Mouse (Mus musculus) liver, embryonic 13.5 days (tissue): Measurements from ENCODE around the gene Dnah2. TPM values are rescaled to one million over a fixed set of nuclear protein-coding genes. Genes with fewer than 3 reads are reported as not detected.

Experiments used
- ATAC-seq: fragments of 200-750 bp; cut with Nextera tagmentation; 2 replicates; pipeline ENCODE4 v1.8.0; 2017; ENCODE audit warnings: low read depth, mild to moderate bottlenecking, moderate number of reproducible peaks, moderate library complexity
- DNase-seq: peaks from one replicate; pipeline ENCODE4 v3.0.0; 2022
- H3K27ac ChIP-seq: fragments of 300-500 bp; sonication (generic); 2 replicates; pipeline ENCODE4 v1.5.1; 2015; ENCODE audit warnings: moderate library complexity, mild to moderate bottlenecking, inconsistent platforms
- H3K27me3 ChIP-seq: fragments of 300-500 bp; sonication (generic); 2 replicates; pipeline ENCODE4 v1.6.1; 2015; ENCODE audit warnings: mild to moderate bottlenecking, inconsistent platforms
- H3K36me3 ChIP-seq: fragments of 300-500 bp; sonication (generic); 2 replicates; pipeline ENCODE4 v1.6.1; 2015; ENCODE audit warnings: mild to moderate bottlenecking, inconsistent platforms
- H3K4me1 ChIP-seq: fragments of 300-500 bp; sonication (generic); replicated peaks from 2 replicates; pipeline ENCODE4 v1.6.1; 2015; ENCODE audit warnings: inconsistent platforms
- H3K4me2 ChIP-seq: fragments of 300-500 bp; sonication (generic); 2 replicates; pipeline ENCODE4 v1.6.1; 2015; ENCODE audit warnings: inconsistent platforms, mild to moderate bottlenecking, moderate library complexity
- H3K4me3 ChIP-seq: fragments of 300-500 bp; sonication (generic); replicated peaks from 2 replicates; pipeline ENCODE4 v1.5.1; 2015; ENCODE audit warnings: mild to moderate bottlenecking, inconsistent platforms
- H3K9ac ChIP-seq: fragments of 300-500 bp; sonication (generic); 2 replicates; pipeline ENCODE4 v1.6.1; 2015; ENCODE audit warnings: mild to moderate bottlenecking, inconsistent platforms
- H3K9me3 ChIP-seq: fragments of 300-500 bp; sonication (generic); replicated peaks from 2 replicates; pipeline ENCODE4 v1.6.1; 2016; ENCODE audit warnings: inconsistent platforms
- WGBS: fragments of 180-500 bp; shearing (Covaris S2); methylation state at CpG from one replicate; pipeline ENCODE4 v1.1.7; 2015; ENCODE audit not compliant: insufficient replicate concordance; 5-methylcytosine and 5-hydroxymethylcytosine counted together
- microRNA-seq: library from miRNA; unstranded; fragments of <30 nt; microRNA quantifications from one replicate; pipeline ENCODE4, GENCODE M21; 2016
- polyA plus RNA-seq: library from polyadenylated mRNA; unstranded; fragments of >200 nt; fragmentation: Nextera tagmentation; extraction: Ambion mirVana; gene quantifications from 2 replicates; pipeline ENCODE4 v1.2.1, GENCODE M21; 2015

Dnah2 gene
- polyA plus RNA-seq, 1 experiment from 2014 or later: 0.12 TPM

DNA sequence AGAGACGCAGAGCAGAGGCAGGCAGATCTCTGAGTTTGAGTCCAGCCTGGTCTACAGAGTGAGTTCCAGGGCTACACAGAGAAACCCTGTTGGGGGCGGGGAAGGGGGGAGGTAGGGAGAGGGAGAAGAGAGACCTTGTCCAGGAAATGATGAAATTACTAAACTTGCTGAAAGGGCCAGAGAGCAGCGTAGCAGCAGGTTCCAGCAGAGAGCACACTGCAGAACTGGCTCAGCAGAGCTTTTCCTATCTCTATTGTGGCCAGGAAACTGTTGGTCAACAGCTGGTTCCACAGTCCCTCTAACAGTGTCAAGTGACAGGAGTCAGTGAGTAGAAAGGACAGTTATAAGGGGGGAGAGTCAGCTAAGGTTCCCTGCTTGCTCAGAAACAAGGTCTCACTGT is 169.3 kb downstream of the Dnah2 start:
- Histone ChIP-seq H3K9ac (no peak overlapping the region), H3K4me3 (no peak overlapping the region), H3K27me3 (no peaks in the 10 kb centered on the region), H3K36me3 (no peaks in the 10 kb centered on the region), H3K4me1 (peaks cover 29% of the 10 kb centered on the region), H3K27ac (peak overlapping the region; percentile 36; the same call in 1 of the 2 replicates), H3K9me3 (no peaks in the 10 kb centered on the region), H3K4me2 (no peak overlapping the region)
- DNase-seq (no peak), ATAC-seq (peak; percentile 55; the same call in 1 of the 2 replicates)
- WGBS: 37% methylated on average over 3 of the region's 3 CpGs

GRCm38 (mm10) chr11:69377766-69378165 is 171.1 kb downstream of the Dnah2 start:
- peaks cover 47% of the 10 kb centered on the region for H3K4me1 ChIP-seq
- WGBS: 63% methylated on average over 3 of the region's 3 CpGs
- H3K9ac ChIP-seq: no peak overlapping the region
- no peak overlapping the region; the same call in 1 of the 2 replicates for H3K4me2 ChIP-seq
- DNase-seq (no peak), ATAC-seq (no peak)
- no peaks in the 10 kb centered on the region for H3K27me3 ChIP-seq
- H3K36me3 ChIP-seq: no peaks in the 10 kb centered on the region
- H3K4me3 ChIP-seq: no peak overlapping the region
- H3K27ac ChIP-seq: peak overlapping the region; percentile 31
- H3K9me3 ChIP-seq: no peaks in the 10 kb centered on the region

GRCm38 (mm10) chr11:69375646-69376045 is 173.3 kb downstream of the Dnah2 start:
- H3K27me3 ChIP-seq: peaks cover 11% of the 10 kb centered on the region; the same call in 1 of the 2 replicates
- WGBS: 74% methylated on average over 4 of the region's 4 CpGs
- no peak overlapping the region for H3K4me3 ChIP-seq
- no peak overlapping the region for H3K9ac ChIP-seq
- no peak overlapping the region for H3K4me2 ChIP-seq
- ATAC-seq (no peak), DNase-seq (no peak)
- no peak overlapping the region for H3K27ac ChIP-seq
- peaks cover 68% of the 10 kb centered on the region for H3K4me1 ChIP-seq
- no peaks in the 10 kb centered on the region for H3K9me3 ChIP-seq
- no peaks in the 10 kb centered on the region for H3K36me3 ChIP-seq

- H3K9me3 ChIP-seq: no peaks in the 10 kb centered on the region
- H3K4me2 ChIP-seq: peak overlapping the region; percentile 69
- DNase-seq: peak; percentile 72
- H3K27me3 ChIP-seq: peaks cover 28% of the 10 kb centered on the region
- peak overlapping the region; percentile 47 for H3K4me3 ChIP-seq
- H3K9ac ChIP-seq: peak overlapping the region; percentile 70
- peak overlapping the region; percentile 91 for H3K27ac ChIP-seq
- ATAC-seq: peak; percentile 98
- WGBS: 59% methylated on average over 16 of the region's 16 CpGs
- no peaks in the 10 kb centered on the region for H3K36me3 ChIP-seq
- peaks cover 72% of the 10 kb centered on the region for H3K4me1 ChIP-seq
These were observed 175.5 kb downstream of the Dnah2 start for GRCm38 (mm10) chr11:69373223-69373965.

GRCm38 (mm10) chr11:69372780-69373170 is 176.1 kb downstream of the Dnah2 start:
- H3K4me1 ChIP-seq: peaks cover 78% of the 10 kb centered on the region
- DNase-seq (no peak), ATAC-seq (no peak)
- 48% methylated on average over 3 of the region's 3 CpGs for WGBS
- peak overlapping the region; percentile 91 for H3K27ac ChIP-seq
- no peaks in the 10 kb centered on the region for H3K36me3 ChIP-seq
- peak overlapping the region; percentile 70; the same call in 1 of the 2 replicates for H3K9ac ChIP-seq
- peaks cover 34% of the 10 kb centered on the region for H3K27me3 ChIP-seq
- peak overlapping the region; percentile 47 for H3K4me3 ChIP-seq
- no peaks in the 10 kb centered on the region for H3K9me3 ChIP-seq
- peak overlapping the region; percentile 69 for H3K4me2 ChIP-seq

DNA sequence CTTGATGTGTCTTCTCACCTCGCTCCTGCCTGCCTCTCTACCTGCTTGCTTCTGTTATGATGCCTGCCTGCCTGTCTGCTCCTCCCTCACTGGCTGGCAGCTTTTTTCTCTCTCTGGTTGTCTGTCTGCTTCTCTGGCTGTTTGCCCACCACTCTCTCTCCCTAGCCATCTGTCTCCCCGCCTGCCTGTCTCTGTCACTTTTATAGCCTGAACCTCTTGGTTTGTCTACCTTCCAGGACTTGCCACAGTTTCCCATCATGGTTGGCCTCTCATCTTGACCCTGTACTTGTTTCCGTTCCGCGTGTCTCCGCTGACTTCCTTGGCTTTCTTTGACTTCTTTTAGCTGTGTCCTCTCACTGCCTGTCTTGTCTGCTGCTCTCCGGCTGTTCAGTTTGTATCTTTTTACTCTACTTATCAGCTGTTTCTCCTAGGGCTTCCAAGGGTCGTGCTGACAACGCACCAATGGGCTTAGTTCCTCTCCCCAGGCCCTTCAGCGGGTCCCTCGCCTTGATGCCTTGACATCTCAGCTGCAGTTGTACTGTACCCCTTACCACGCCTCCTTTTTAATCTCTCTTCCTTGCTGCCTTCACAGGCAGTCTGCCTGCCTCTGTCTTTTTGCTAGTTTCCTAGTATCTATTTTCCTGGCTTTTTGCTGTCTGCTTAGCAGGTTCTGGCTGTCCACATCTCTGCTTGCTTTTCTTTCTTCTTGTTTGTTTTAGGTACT is 176.7 kb downstream of the Dnah2 start:
- peaks cover 78% of the 10 kb centered on the region for H3K4me1 ChIP-seq
- H3K9ac ChIP-seq: peak overlapping the region; percentile 24
- peak overlapping the region; percentile 91 for H3K27ac ChIP-seq
- 37% methylated on average over 12 of the region's 12 CpGs for WGBS
- H3K9me3 ChIP-seq: no peaks in the 10 kb centered on the region
- H3K36me3 ChIP-seq: no peaks in the 10 kb centered on the region
- H3K4me2 ChIP-seq: peak overlapping the region; percentile 69
- ATAC-seq (no peak), DNase-seq (no peak)
- H3K4me3 ChIP-seq: peak overlapping the region; percentile 47
- peaks cover 39% of the 10 kb centered on the region for H3K27me3 ChIP-seq

DNA sequence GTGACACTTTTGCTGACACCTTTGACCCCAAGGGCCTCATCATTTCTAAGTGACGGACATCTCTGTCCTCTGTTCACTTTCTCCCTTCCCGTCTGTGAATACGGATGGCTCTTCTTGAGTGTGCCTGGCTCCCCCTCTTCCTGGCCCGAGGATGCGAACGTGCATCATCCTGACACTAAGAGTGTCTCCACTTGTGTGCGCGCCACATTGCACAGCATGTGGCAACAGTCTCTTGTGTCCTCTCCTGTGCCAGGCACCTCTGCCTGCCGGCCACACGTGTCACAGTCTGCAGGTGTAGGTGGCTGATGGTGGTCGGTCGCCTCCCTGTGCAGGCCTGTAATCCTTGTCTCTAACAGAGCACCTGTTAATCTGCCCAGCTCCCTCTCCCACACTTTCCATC is 177.3 kb downstream of the Dnah2 start:
- no peak for ATAC-seq
- Histone ChIP-seq H3K27ac (peak overlapping the region; percentile 91), H3K9me3 (no peaks in the 10 kb centered on the region), H3K9ac (peak overlapping the region; percentile 24; the same call in 1 of the 2 replicates), H3K4me1 (peaks cover 78% of the 10 kb centered on the region), H3K4me3 (peak overlapping the region; percentile 47; the same call in 1 of the 2 replicates), H3K4me2 (peak overlapping the region; percentile 69), H3K36me3 (no peaks in the 10 kb centered on the region), H3K27me3 (peaks cover 46% of the 10 kb centered on the region)
- 72% methylated on average over 12 of the region's 12 CpGs for WGBS
- no peak for DNase-seq

- DNase-seq: no peak
These were observed 178.1 kb downstream of the Dnah2 start for GRCm38 (mm10) chr11:69370817-69371215.

More at GRCm38 (mm10) chr11:69370817-69371215, 178.1 kb downstream of the Dnah2 start:
- 37% methylated on average over 9 of the region's 9 CpGs for WGBS
- Histone ChIP-seq H3K27ac (peak overlapping the region; percentile 91), H3K27me3 (peaks cover 54% of the 10 kb centered on the region), H3K4me2 (peak overlapping the region; percentile 18; the same call in 1 of the 2 replicates), H3K4me1 (peaks cover 81% of the 10 kb centered on the region), H3K9me3 (no peaks in the 10 kb centered on the region), H3K4me3 (no peak overlapping the region), H3K36me3 (no peaks in the 10 kb centered on the region), H3K9ac (peak overlapping the region; percentile 5; the same call in 1 of the 2 replicates)
- ATAC-seq: no peak

Small RNA genes lying within 50 kb of the gene (microRNA-seq; reads per million reads assigned to microRNA genes)
- gene Gm27493: not detected

Other genes with a start within 250 kb of the Dnah2 start
- 9.8 and 10.1 TPM in 2 replicates for gene Cntrob, start 225.3 kb downstream of the Dnah2 start, polyA plus RNA-seq
- gene Trappc1, start 225.1 kb downstream of the Dnah2 start, polyA plus RNA-seq: 90.7 and 94.6 TPM in 2 replicates
- gene Kcnab3, start 222.9 kb downstream of the Dnah2 start, polyA plus RNA-seq: 0.07 and 0.19 TPM in 2 replicates
- 0.92 and 1.1 TPM in 2 replicates for gene Rnf227, start 208.6 kb downstream of the Dnah2 start, polyA plus RNA-seq
- gene Chd3, start 179.7 kb downstream of the Dnah2 start, polyA plus RNA-seq: 2.6 and 4.4 TPM in 2 replicates
- gene Naa38, start 153.6 kb downstream of the Dnah2 start, polyA plus RNA-seq: 102 and 105 TPM in 2 replicates
- 10.3 and 13.0 TPM in 2 replicates for gene Cyb5d1, start 153.5 kb downstream of the Dnah2 start, polyA plus RNA-seq
- 8.9 and 9.5 TPM in 2 replicates for gene Tmem88, start 150.9 kb downstream of the Dnah2 start, polyA plus RNA-seq
- gene Kdm6b, start 135.4 kb downstream of the Dnah2 start, polyA plus RNA-seq: 4.8 and 5.1 TPM in 2 replicates
- gene Efnb3, start 11.1 kb upstream of the Dnah2 start, polyA plus RNA-seq: 0.75 and 0.85 TPM in 2 replicates
- 23.1 and 23.7 TPM in 2 replicates for gene Wrap53, start 31.1 kb upstream of the Dnah2 start, polyA plus RNA-seq
- 83.0 and 90.4 TPM in 2 replicates for gene Trp53, start 31.2 kb upstream of the Dnah2 start, polyA plus RNA-seq
- 21.7 and 30.8 TPM in 2 replicates for gene Atp1b2, start 56.8 kb upstream of the Dnah2 start, polyA plus RNA-seq
- 33.4 and 34.8 TPM in 2 replicates for gene Shbg, start 68.8 kb upstream of the Dnah2 start, polyA plus RNA-seq
- 11.6 and 12.3 TPM in 2 replicates for gene Sat2, start 72.9 kb upstream of the Dnah2 start, polyA plus RNA-seq
- 7.9 and 8.2 TPM in 2 replicates for gene Fxr2, start 83.9 kb upstream of the Dnah2 start, polyA plus RNA-seq
- not detected in 2 replicates for gene Sox15, start 106.2 kb upstream of the Dnah2 start, polyA plus RNA-seq
- gene Mpdu1, start 113.5 kb upstream of the Dnah2 start, polyA plus RNA-seq: 36.9 and 39.2 TPM in 2 replicates
- gene Cd68, start 117.0 kb upstream of the Dnah2 start, polyA plus RNA-seq: 17.3 and 17.4 TPM in 2 replicates
- gene Eif4a1, start 123.3 kb upstream of the Dnah2 start, polyA plus RNA-seq: 351 and 453 TPM in 2 replicates
- 37.3 and 38.6 TPM in 2 replicates for gene Senp3, start 133.0 kb upstream of the Dnah2 start, polyA plus RNA-seq
- 0.10 TPM in 1 of 2 replicates, not detected in the other for gene Tnfsf13, start 136.7 kb upstream of the Dnah2 start, polyA plus RNA-seq
- gene Tnfsf12, start 146.7 kb upstream of the Dnah2 start, polyA plus RNA-seq: 2.1 and 2.6 TPM in 2 replicates
- 1.1 and 1.4 TPM in 2 replicates for gene Tnfsfm13, start 147.0 kb upstream of the Dnah2 start, polyA plus RNA-seq
- gene Polr2a, start 209.5 kb upstream of the Dnah2 start, polyA plus RNA-seq: 9.6 and 10.8 TPM in 2 replicates
- gene Slc35g3, start 212.9 kb upstream of the Dnah2 start, polyA plus RNA-seq: not detected in 2 replicates
- 0.38 and 0.43 TPM in 2 replicates for gene Zbtb4, start 216.8 kb upstream of the Dnah2 start, polyA plus RNA-seq
- gene Chrnb1, start 246.8 kb upstream of the Dnah2 start, polyA plus RNA-seq: 0.43 and 0.59 TPM in 2 replicates